Mouse (Mus musculus) embryonic fibroblast, embryonic 13.5 days (primary cell): ENCODE measurements around the gene Dip2b.

ENCODE experiments used
- CTCF ChIP-seq: IDR thresholded peaks from 2 replicates; pipeline ENCODE4 v1.5.1; 2011; ENCODE audit warnings: mild to moderate bottlenecking, control low read depth, low read length, moderate library complexity, borderline replicate concordance; ENCODE audit not compliant: insufficient read depth
- POLR2A ChIP-seq: IDR thresholded peaks from 2 replicates; pipeline ENCODE4 v1.6.1; 2011; ENCODE audit warnings: low read depth, mild to moderate bottlenecking, control low read depth, low read length, moderate library complexity

DNA sequence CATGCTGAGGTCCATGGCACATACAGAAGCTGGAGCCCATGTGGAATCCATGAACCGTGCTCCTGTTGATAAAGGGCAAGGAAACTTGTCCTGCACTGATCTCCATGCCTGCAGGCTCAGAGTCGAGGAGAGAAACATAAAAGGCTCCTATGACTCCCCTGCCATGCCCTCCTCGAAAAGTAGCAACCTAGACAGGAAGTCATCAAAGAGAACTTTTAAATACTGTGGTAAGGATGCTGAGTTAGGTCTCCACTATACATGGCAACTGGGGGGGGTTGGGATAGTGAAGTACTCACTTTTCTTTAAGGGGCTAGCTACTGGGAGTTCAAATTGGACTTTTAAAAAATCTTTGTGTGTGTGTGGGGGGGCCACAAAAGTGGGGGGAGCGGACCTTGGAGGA is 102.0 kb downstream of the Dip2b start:
- TF ChIP-seq CTCF (no peak), POLR2A (no peak)
